Mouse (Mus musculus) heart, postnatal 0 days (tissue): Measurements from ENCODE around the gene Tmem206.

Experiments
- CTCF ChIP-seq: IDR thresholded peaks from 2 replicates; pipeline ENCODE4 v1.5.1; 2016; ENCODE audit warnings: antibody characterized with exemption, control low read depth, low read depth
- EP300 ChIP-seq: IDR thresholded peaks from 2 replicates; pipeline ENCODE4 v1.6.1; 2016; ENCODE audit warnings: antibody characterized with exemption, low read depth

- TF ChIP-seq CTCF (no peak), EP300 (no peak)
Measured at GRCm38 (mm10) chr1:191381955-191382736, 56.4 kb downstream of the Tmem206 start.
